Mouse (Mus musculus): ENCODE measurements at regions not wholly inside any gene's neighbourhood (a gene's known extent, or its start where the extent isn't known, plus 50 kb on each side); places are given as distances from the start of the nearest gene placed in this dataset.

DNA sequence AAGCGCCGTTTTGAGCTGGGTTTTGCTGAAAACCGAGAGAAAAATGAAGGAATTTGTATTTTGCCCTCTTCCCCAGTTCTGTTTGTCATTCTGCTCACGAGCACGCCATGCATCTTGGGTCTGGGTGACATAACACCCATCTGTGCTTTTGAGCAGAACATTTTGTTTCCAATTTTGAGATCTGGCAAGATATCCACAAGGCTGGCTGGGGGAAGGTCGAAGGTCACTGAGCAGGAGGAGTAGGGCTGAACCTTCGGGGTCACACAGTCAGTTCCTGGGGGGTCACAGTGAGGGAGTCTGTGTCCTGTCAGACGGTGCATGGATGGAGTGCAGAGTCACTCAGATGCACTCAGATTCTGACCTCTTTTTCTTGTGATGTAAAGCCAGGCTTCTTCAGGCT, 186.8 kb upstream of the Zfp64 start:
- no peak for DNase-seq (ENCODE audit: low spot score in 2 of 2)

DNA sequence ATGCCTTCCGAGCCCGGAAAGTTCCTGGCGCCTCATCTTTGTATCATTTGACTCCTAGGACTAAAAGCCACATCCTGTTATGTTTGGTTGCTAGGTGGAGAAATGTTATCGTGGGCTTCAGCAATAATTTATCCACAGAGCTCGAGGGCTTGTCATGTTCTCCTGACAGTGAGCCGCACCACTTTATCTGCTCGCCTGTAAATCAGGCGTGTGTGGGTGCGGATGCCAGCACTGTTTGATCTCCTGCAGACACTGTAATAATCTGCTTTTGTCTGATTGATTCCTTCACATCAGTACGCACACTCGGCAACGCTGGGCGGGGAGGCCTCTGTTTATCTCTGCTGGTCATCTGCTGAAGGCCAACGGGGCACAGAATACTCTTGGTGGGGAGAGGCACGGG, 178.5 kb upstream of the Zfp64 start:
- DNase-seq (ENCODE audit: low spot score in 2 of 2): no peak

DNA sequence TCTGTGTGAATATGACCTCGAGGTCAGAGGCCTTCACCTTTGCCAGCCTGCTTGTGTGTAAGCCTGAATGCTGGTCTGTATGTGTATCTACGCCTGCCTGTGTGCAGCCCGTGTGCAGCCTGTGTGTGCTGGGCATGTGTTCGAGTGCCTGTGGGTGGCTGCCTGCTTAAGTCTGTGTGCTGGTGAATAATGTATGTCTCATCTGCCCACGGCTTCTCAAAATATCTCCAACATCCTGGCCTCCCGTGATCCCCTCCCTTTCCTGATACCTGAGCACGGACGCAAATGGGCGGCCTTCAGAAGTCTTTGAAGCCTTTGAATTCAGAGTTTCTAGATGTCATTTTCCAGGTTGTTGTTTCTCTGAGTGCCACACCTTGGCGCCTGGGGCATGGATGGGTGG, 170.1 kb upstream of the Zfp64 start:
- no peak for DNase-seq (ENCODE audit: low spot score in 2 of 2)

DNA sequence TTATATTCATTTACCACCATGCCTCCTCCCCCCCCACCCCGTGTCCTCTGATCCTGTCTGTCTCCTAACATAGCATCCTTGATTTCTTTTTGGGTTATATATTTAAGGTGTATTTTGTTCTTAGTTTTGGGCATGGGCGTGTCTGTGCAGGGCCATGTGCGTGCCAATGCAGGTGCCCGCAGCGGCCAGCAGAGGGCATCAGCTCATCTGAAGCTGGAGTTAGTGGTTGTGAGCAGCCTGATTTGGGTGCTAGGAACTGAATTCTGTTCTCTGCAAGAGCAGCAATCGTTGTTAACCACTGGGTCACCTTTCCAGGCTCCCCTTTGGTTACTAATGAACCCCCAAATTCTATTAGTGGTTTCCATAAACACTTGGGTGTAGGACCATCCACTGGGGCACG, 167.5 kb upstream of the Zfp64 start:
- DNase-seq (ENCODE audit: low spot score in 2 of 2): no peak

DNA sequence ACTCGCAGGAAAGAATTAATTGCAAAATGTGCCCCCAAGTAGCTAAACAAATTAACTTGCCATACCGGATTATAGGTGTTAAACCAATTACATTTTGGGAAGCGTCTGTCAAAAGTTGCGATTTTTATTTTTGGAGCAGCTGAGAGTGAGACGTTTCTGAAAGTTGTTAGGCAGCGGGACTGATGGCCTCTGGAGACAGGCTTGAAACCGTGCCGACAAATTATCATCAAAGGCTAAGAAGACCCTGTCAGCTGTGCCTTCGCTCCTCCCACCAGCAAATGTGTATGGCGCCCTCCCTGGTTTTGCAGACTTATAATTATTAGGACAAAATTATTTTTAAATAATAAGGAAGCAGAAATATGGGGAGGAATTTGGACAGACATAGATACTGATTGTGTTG, 161.5 kb upstream of the Zfp64 start:
- DNase-seq (ENCODE audit: low spot score in 2 of 2): no peak

DNA sequence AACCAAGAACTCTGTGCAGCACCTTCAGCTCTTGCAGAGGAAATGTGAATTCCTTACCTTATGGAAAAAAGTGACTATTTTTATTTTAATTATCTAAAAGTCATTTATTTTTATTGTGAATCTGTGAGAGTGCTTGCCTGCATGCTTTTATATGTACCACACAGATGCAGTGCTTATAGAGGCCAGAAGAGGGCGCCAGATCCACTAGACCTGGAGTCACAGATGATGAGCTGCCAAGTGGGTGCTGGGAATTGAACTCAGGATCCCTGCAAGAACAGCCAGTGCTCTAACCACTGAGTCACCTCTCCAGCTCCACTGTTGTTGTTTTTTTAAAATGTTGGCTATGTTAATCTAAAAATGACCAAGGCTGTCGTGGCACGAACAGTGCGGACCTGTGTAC, 153.7 kb upstream of the Zfp64 start:
- no peak for DNase-seq (ENCODE audit: low spot score in 2 of 2)

DNA sequence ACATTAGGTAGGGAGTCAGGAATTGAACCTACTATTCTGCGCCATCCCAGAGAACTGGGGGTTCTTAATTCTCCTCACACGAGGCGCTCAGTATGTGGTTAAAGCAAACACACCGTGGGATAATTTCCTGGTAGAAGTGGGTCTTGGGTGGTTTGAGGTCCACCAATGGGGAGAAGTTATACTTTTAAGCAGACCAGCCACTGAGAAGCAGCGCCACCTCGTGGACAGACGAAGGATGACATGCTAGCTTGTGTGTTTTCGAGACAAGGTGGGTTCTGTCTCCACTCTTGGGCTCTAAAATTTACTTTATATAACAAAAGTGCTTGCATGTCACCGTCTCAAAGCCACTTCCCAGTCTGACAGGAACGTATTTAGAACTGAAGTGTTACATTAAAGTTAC, 152.7 kb upstream of the Zfp64 start:
- DNase-seq (ENCODE audit: low spot score in 2 of 2): peak; percentile 13 to 23

DNA sequence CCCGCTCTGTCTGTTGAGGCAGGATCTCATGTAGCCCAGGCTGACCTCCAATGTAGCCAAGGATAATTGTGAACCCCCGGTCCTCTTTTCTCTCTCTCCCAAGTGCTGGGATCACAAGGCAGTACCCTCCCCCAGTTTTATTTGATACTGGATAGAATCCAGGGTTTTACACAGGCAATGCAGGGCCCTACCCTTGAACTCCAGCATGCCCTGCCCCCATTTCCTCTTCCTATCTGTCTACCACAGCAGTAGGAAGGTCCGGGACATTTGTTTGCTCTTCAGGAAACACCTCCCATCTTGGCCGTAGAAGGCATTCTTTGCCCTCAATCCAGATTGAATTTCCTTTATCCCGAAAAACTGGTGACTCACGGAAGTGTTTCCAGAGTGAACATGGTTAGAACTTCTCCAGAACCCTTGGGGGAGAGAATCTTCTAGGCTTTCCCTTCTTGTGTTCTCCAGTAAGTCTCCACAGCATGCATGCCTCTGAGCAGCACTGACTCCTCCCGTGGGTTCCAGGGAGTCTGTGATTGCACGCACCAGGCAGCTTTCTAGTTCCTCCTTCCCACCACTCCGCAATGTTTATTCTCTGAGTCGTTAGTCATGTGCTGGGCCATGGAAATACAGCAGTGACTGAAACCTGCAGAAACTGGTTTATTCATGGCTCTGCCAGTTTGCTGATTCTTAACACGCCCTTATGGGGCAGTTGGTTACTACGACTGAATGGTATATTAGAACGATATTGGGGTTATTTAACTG, 146.3 kb upstream of the Zfp64 start:
- no peak for DNase-seq (ENCODE audit: low spot score in 2 of 2)

DNA sequence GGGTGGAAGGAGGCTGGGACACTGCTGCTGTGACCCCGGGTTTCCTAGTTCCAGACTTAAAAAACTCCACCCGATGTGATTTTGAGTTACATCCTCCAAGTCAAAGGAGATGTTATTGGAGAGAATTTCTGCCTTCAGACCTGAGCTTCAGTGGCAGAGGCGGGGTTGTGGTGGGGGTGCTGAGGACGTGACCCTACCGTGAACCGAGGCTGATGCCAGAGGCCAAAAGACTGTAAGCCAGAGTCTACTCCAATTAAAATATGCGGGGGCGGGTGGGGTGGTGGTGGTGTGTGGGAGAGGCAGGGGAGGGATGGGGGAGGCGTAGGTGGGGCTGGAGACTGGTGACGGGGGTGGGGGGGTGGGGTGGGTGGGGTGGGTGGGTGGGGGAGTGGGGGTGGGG, 145.1 kb upstream of the Zfp64 start:
- no peak for DNase-seq (ENCODE audit: low spot score in 2 of 2)

DNA sequence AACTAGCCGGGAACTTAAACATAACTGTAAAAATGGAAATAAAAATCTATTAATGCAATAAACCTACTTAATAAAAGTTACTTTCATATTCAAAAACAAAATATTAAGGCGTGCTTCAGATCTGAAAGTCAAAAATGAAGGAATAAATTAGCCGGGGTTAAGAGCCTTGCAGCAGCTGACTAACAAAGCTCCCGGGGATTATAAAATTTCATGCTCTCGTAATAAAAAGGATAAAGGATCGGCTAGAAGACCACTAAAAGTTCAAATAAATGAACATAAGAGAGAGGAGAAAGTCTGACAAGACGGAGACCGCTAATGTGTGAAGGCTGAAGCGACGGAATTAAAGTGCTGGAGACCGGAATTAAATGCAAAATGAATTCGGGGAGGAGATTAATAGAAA, 144.3 kb upstream of the Zfp64 start:
- DNase-seq (ENCODE audit: low spot score in 2 of 2): no peak

DNA sequence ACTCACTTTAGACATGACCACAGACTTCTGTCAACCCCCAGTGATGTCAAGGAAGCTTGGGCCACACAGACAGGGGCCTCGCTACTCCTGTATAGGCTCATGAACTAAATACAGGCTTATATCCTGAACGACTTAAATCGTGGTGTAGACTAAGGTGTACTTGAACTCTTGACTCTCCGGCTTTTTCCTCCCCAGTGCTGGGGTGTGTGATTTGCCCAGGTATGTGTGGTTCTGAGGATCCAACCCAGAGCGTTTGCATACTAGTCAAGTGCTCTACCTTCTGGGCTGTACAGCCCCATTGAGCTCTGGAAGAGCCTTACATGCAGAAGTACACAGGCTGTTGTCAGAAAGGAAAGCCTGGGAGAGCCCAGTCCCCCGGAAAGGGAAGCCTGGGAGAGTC, 143.2 kb upstream of the Zfp64 start:
- DNase-seq (ENCODE audit: low spot score in 2 of 2): no peak

DNA sequence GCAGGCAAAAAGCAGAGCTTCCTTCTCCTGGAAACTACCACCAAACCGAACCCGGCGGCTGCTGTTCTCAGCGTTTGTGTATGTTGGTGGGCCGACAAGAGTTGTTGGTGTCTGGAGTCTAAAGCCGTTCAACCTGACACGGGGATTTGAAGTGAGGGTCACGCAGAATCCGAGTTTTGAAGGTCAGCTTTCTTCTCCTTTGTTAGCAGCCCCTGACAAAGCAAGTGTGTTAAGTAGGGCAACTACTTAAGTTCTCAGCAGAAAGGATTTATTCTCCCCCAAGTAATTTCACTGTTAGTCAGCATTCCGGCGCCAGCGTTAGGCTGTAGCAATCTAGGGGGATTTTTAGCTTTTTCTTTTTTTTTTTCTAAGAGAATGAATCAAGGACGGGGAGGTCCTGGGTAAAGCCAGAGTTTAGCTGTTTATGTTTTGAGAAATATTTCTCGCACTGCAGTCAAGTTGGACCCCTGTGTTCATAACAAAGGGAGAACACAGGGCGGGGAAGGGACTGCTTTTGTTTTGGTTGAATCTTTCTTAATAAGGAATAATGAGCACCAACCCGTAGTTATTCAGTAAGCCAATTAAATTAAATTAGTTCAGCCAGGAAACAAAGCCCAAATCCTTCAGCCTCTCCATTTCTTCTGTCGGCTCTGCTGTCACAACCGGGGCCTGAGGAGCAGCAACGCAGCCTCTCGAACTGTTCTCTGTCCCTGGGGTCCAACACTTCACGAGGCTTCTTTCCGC, 138.8 kb upstream of the Zfp64 start:
- DNase-seq (ENCODE audit: low spot score in 2 of 2): no peak

DNA sequence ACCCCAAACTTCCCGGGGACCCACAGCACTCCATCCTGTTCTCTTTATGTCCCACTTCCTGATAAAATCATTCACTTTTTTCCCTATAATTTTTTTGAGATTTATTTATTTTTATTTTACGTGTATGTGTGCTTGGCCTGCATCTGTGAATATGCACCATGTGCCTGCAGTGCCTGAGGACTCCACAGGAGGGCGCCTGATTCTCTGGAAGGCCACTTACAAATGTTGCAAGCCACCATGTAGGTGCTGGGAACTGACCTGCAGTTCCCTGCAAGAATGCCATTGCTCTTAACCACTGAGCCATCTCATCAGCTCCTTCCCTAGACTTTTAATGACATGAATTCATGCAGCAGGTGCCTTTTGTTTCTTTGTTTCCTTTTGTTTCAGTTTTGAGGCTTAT, 134.9 kb upstream of the Zfp64 start:
- DNase-seq (ENCODE audit: low spot score in 2 of 2): no peak

DNA sequence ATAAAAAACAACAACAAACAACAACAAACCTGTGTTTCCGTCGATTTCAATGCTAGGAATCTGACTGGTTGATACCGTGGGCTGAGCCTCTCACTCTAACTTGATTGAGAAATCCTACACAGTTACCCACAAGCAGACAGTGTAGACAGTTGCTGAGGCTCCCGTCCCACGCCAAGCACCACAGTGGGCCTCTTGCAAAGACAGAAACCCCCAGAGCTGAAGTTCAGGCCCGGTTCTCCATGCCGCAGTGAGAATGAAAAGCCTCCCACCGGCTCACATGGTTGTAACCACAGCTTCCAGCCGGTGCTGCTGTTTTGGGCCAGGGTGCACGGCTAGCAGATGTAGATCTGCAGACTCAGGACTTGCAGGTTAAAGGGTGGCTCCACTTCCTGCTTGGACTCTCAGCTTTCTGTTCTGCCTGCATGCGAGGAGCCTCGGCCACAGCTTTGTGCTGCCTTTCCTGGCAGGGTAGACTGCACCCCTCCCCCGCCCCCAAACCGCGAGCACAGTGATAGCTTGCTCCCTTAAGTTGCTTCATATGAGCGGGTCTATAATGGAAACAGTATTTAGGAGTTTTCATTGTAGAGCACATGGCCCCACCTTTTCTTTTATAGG, 133.6 kb upstream of the Zfp64 start:
- no peak for DNase-seq (ENCODE audit: low spot score in 2 of 2)

DNA sequence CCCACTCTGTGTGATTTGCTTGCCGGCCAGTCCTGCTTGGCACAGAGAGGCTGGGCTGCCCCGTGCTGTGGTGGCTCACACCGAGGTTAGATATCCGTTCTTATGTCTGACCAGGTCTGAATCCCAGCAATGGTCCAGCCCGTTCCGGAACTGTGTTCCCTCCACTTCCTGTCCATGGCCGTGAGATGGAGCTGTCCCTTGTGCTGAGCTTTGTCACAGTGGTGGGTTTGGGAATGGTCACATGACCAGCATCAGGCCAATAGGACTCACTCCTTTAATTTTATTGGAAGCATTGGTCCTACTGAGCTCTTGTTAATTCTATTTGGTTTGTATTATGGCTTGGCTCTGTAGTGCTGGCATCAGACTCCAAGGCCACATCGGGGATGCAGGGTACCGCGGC, 132.9 kb upstream of the Zfp64 start:
- no peak for DNase-seq (ENCODE audit: low spot score in 2 of 2)

DNA sequence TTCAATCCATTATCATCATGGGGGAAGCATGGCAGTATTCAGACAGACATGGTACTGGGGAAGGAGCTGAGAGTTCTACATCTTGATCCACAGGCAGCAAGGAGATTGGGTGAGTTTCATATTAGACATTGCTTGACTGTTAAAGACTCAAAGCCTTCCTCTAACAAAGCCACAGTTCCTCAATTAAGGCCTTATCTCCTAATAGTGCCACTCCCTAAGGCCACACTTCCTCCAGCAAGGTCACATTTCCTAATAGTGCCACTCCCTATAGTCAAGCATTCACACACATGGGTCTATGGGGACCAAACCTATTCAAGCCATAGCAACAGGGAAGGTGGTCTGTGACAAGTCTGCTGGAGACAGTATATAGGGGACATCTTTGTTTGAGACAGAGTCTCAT, 115.9 kb upstream of the Zfp64 start:
- DNase-seq (ENCODE audit: low spot score in 2 of 2): no peak

DNA sequence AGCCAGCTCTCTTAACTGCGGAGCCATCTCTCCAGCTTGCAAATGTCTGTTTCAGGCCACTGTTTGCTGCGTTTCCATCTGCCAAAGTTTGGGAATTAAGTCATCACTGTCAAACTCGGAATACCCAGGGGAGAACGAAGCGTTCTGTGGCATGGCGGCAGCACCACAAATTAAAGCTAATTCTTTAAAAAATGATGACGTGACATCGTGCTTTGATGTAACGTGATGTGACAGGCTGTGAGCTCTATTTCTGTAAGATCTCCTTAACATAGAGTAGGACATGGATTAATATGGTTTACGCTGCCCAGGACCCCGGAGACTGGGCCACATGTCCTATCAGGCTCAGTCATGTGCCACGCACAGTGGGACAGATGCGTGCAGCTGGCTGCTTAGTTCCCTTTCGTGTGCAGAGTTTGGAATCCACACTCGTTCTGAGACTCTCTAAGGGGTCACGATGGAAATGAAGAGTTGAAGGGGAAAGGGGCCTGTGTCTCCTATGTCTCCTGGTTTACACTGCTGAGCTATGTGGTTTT, 109.8 kb upstream of the Zfp64 start:
- DNase-seq (ENCODE audit: low spot score in 2 of 2): no peak

DNA sequence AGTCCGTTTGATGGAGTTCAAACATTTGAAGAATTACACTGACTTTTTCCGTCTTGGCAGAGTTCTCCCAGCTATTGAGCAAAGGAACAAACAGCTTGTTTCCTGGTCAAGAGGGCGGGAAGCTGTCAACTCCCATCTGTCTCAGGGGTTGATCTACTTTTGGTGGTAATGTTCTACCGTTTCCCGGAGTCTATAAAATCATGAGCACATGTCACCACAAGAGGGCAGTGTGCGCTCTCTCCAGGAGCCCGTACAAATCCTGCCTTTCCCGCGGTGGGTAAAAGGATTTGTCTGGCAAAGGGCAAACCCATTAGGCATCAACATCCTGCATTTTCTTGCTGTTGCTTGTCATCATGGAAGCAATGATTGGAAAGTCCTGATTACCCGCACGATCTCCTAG, 106.1 kb upstream of the Zfp64 start:
- DNase-seq (ENCODE audit: low spot score in 2 of 2): peak; percentile 72 to 77

DNA sequence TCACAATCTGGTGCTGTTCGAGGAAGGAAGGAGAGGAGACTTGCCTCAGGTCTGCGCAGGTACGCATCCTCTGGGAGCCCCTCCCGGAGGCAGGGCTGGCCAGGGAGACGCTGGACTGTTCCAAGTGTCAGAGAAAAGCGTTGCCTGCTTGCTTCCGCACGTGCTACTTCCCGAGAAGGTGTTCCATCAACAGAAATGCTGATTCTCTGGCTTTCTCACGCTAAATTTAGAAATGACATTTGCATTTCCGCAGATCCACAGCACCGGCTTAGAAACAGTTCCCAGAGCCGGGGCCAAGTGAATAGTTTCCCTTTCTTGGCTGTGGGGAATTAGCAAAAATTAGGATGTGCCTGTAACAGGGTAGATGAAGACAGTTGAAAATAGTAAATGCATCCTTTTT, 105.1 kb upstream of the Zfp64 start:
- no peak for DNase-seq (ENCODE audit: low spot score in 2 of 2)

DNA sequence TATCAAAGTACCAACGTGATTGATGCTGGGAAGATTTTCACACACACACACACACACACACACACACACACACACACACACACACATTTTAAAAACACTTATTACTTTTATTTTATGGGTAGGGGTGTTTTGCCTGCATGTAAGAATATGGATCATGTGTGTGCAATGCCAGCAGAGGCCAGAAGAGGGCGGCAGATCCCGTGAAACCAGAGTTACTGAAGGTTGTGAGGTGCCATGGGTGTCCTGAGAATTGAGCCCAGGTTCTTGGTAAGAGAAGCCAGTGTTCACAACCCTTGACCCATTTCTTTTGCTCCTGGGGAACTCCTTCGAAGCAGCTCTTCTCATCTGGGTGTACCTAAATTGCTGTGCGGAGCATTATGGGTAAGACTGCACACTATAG, 102.4 kb upstream of the Zfp64 start:
- no peak for DNase-seq (ENCODE audit: low spot score in 2 of 2)

DNA sequence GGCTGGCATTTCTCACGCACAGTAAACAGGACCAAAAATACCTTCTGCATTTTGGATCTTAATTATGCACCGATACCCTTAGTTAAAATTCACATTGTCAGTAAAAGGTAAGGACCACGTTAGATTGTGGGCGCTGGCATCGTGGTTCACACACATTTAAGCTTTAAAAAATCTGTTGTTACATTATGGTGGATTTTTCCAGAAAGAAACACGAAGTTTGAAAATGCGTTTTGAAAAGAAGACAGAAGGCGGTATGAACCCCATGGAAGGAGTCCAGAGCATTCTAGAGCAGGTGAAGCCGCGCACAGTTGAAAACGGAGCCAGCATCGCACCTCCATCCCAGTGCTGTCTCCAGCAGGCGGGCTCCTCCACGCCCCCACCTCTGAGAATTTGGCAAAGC, 94.6 kb upstream of the Zfp64 start:
- no peak for DNase-seq (ENCODE audit: low spot score in 2 of 2)

DNA sequence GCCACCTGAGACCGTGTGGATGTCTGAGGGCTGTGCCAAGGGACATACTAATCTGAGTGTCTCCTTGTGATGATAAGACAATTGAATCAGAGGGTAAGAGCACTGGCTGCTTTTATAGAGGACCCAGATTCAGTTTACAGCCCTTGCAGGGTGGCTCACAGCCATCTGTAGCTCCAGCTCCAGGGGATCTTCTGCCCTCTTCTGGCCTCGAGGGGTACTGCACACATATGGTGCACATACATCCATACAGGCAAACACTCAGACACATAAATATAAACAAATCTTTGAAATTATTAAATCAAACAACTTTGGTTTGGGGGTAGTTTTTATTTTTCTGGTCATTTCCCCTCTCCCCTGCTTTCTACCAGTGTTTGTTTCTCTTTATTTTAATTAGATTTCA, 86.4 kb upstream of the Zfp64 start:
- DNase-seq (ENCODE audit: low spot score in 2 of 2): no peak

DNA sequence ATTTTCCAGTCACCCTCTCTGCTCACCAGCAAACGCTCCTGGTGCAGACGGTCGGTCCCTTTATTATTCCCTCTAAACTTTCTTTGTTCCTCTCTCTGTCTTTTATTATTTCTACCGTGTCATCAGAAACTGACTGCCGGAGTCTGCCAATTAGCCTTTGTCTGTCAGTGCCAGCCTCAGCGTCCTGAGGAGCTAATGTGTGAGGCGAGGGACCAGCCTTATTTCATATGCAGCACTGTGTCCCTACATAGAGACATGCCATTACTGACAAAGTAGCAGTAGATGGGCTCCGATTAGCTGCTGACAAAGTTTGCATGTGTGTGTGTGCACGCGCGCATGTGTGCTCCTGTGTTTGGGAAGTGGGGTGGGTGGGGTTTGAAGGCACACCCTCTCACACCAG, 82.6 kb upstream of the Zfp64 start:
- DNase-seq (ENCODE audit: low spot score in 2 of 2): no peak

All from frontal cortex, postnatal 25 days (tissue).